Mouse (Mus musculus) granulocyte monocyte progenitor cell, adult 5-6 weeks (primary cell): Measurements from ENCODE around the gene P2rx1. TPM values are rescaled to one million over a fixed set of nuclear protein-coding genes. Genes with fewer than 3 reads are reported as not detected.

Experiments
- ATAC-seq: replicated peaks from 2 replicates; pipeline ENCODE4 v1.8.0; 2016; ENCODE audit warnings: mild to moderate bottlenecking, moderate TSS enrichment, inconsistent platforms; ENCODE audit not compliant: poor library complexity, severe bottlenecking
- total RNA-seq, 2 experiments: library from RNA; stranded (forward) in 1 of 2; stranded (reverse) in 1 of 2; fragments of 200-712, 200-1000 nt in 1 of 2; fragments of >200 nt in 1 of 2; fragmentation: Nextera tagmentation in 1 of 2; gene quantifications; 2 replicates each; pipeline ENCODE4 v1.2.3; 2014 to 2017

Gene P2rx1
- total RNA-seq, 2 experiments from 2014 or later = 3.3 to 10.4 TPM

DNA sequence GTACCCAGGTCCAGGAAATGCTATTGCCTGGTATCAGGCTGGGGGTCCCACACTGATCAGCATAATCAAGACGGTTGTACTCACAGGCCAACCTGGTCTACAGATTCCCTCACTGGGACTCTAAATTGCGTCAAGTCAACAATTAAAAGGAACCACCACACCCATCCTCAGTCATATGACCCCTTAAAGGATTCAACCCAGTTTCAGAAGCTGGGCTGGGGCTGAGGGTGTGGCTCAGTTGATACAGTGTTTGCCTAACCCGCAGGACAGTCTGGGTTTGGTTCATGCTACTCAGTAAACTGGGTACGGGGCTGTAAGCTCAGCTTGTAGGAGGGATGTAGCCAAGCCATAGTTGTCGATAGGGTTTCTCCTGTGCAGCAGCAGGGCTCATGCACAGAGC lies 12.2 kb upstream of the P2rx1 start:
- 0 out of 2 replicates have a peak, but pooled peaks have one; percentile 11 for ATAC-seq

GRCm38 (mm10) chr11:72987234-72987633 lies 11.7 kb upstream of the P2rx1 start:
- ATAC-seq = no peak

DNA sequence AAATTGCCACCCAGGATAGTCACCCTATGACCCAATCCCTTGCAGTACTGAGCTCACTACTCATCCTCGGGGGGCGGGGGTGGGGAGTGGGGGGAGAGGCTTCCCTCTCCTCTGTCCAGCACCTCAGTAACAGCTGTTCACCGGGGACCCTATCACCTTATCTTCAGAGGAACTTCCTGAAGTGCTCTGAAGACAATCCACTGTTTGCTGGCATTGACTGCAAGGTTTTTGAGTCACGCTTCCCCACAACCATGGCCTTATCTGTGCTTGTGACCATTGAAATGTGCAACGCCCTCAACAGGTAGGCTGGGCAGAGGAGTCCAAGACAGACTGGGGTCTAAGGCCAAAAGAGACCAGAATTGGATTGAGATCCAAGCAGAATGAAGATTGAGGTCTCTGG lies 11.1 kb upstream of the P2rx1 start:
- no peak for ATAC-seq

DNA sequence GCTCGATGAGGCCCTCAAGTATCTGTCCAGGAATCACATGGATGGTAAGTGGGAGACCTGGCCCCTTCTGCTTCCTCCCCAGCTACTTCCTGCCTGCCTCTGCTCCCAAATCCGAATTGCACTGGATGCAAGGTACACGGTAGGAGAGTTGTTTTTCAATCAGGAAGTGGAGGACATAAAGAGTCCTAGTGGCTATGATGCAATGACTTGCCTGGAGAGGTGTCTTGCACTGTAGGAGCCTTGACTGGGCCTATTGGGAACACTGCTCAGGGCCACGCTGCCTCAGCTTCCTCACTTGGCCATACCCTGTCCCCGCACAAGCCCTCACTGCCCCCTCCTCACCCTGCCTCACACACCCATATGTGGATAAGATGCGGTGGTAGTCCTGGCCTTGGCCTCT lies 9.9 kb upstream of the P2rx1 start:
- ATAC-seq = peak; percentile 70

- no peak for ATAC-seq
Measured at GRCm38 (mm10) chr11:72990688-72991087, 8.2 kb upstream of the P2rx1 start.

- no peak for ATAC-seq
Measured at GRCm38 (mm10) chr11:72991961-72992360, 6.9 kb upstream of the P2rx1 start.

DNA sequence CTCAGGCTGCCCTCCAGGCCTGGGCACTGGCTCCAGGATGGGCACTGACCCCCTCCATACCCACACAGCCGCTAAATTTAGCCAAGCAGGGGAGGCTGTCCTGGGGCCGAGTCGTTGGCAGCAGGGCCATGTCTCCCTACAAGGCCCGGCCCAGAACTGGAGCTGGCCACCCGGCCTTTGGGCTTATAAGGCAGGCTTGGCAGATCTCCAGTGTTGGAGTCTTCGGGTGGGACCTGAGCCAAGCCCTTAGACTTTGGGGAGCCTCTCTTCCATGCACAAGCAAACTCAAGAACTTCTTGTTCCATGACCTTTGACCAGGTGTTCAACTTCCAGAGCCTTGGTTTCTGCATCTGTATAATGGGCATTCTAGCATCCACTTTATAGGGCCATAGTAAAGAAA lies 2.6 kb upstream of the P2rx1 start:
- no peak for ATAC-seq

GRCm38 (mm10) chr11:72996781-72997180 lies 2.1 kb upstream of the P2rx1 start:
- ATAC-seq = no peak

DNA sequence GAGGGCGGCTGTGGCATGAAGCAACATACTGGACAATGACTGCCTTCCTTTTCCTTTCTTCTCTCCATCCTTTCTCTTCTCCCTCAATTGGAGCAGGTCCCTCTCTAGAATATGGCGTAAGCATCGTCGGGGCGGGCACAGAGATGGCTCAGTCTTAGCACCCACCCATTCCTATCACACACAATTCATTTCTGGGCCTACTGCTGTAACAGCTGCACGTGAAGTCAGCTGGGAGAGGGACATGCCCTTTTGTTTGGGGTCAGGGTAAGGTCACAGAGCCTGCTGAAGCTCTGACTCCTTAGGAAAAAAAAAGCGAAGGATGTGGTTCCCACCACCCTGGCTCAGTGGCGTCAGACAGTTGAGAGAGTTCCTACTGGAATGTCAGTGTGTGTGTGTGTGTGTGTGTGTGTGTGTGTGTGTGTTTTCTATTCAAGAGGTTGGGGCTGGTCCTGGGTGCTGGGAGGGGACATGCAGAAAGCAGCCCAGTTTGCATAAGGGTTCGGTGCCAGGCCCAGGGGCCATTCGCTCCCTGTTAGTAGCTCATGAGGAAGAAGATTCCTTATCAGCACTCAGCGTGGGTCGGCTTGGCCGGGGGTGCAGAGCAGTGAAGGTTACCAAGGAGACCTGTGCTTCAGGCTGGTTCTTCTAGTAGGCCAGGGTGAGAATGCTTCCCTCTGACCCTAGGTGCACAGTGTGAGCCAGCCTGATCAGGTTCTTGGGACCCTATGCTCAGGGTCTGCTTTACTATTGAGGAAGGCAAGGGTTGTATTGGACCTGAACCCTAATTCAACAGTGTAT lies 1.2 kb upstream of the P2rx1 start:
- ATAC-seq = 0 out of 2 replicates have a peak, but pooled peaks have one; percentile 8

DNA sequence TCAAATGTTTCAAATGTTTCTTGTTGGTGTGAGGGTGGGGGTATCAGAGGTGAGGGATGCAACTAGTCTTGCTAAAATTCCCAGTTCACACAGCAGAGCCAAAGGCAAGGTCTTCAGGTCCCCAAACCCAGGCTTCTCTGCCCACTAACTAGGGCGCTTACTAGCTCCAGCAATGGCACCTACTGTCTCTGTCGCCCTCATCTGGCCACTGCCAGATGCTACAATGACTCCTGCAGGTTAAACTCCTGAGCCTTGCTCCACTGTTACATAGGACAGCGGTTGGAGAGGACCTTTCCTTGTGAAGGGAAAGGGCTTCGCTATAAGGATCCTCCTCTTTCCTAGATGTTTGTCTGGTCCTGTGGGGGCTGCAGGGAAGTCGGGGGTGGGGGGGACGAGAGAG lies 2.1 kb downstream of the P2rx1 start:
- peak; percentile 65 for ATAC-seq

DNA sequence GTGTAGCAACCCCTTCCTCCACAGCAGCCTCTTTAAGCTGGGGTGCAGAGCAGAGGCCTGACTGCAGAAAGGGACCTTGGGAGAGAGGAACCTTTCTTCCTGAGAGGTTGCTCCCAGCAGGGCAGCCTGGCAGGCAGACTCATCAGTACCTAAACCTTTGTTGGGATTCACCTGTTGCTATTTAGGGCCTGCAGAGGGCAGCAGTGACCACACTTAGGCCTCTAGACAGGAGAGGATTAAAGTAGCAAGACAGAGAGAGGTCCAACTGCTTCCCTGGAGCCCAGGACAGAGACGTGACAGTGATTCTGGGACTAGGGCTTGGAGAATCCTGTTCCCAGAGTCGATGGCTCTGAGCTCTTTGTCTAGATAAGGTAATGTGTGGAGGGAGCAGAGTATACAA lies 7.5 kb downstream of the P2rx1 start:
- ATAC-seq = peak; percentile 81

GRCm38 (mm10) chr11:73007113-73007512 lies 8.2 kb downstream of the P2rx1 start:
- no peak for ATAC-seq

DNA sequence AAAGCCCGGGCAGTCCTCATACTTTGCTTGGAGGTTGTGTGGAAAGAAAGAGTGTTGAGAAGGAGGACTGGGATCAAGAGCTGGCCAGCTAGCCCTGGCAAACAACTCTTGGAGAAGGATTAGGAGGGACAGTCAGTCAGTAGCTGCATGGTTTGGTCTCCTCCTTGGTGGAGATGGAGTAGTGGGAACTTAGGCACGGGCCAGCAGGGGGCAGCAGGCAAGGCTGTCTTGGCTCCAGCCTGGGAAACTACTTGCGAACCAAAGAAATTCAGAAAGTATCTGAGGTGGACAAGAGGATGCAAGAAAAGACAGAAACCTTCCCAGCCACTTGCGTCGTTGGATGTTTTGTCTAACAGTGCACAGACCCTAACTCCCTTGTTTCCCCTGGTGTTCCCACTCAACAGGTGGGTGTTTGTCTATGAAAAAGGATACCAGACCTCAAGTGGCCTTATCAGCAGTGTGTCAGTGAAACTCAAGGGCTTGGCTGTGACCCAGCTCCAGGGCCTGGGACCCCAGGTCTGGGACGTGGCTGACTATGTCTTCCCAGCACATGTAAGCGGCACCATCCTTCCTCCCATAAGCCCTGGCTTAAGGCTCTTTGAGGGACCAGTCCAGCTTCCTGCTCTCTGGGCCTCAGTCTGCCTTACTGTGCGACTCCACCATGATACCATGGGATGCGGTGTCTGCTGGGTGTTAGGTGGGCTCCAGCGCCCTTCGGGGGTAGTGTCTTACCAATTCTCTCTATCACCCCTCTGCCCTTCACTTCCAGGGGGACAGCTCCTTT lies 9.0 kb downstream of the P2rx1 start:
- peak; percentile 57; the same call in 1 of the 2 replicates for ATAC-seq

DNA sequence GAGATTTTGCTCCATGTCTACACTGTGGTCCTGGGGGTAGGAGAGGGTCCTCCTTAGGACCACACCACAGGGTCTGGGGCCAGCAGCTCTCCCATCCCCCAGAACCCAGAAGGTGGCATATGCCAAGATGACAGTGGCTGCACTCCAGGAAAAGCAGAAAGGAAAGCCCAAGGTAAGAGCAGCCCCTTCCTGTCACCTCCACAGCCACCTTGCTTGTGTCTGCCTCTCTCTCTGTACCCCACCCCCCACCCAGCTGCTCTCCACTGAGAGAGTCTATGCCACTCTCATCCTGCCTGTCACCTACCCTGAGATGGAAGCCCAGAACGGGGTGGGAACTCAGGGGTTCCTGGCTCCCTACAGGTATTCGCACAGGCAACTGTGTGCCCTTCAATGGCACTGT lies 9.9 kb downstream of the P2rx1 start:
- no peak for ATAC-seq

DNA sequence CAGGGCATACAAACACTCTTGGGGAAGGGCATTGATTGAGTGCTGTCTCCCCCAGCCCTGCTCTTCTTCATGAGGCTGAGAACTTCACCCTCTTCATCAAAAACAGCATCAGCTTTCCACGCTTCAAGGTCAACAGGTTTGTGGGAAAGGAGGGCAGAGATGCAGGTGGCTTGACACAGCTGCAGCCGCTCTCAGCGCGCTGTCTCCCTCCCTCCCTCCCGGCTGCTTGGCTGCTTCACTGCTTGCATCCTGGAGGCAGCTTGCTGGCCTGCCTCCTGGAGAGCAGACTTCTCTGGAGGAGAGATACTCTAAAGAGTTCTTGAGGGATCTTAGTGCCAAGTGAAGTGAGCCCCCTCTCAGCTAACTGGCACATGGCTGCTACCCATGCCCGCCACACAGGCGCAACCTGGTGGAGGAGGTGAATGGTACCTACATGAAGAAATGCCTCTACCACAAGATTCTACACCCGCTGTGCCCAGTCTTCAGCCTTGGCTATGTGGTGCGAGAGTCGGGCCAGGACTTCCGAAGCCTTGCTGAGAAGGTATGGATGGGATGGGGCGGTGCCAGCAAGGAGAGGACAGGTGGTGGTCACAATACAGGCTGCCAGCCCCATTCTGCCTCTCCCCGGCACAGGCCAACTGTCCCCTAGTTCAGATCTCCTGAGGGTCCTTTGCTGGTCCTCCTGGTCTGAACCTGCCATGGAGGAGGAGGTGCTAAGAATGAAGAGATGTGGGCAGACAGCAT lies 10.8 kb downstream of the P2rx1 start:
- ATAC-seq = no peak

GRCm38 (mm10) chr11:73013981-73014380 lies 15.1 kb downstream of the P2rx1 start:
- ATAC-seq = no peak

GRCm38 (mm10) chr11:73014831-73015344 lies 16.0 kb downstream of the P2rx1 start:
- ATAC-seq = no peak

- no peak for ATAC-seq
Measured at GRCm38 (mm10) chr11:73015391-73016102, 16.6 kb downstream of the P2rx1 start.

DNA sequence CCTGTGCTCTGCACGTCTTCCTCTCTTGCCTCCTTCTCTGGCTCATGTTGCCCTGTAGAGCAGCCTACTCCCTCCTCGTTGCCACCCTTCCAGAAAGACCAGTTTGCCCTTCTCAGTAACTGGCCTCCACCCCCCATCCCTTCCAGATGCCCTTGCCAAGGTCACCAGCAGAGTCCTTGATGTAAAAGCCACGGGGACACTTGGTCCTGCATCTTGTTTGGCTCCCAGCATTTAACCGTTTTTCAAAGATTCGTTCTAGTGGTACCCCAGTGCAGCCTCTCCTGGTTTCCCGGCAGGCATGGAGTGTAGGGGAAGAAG lies 17.2 kb downstream of the P2rx1 start:
- no peak for ATAC-seq

- ATAC-seq = peak; percentile 94
Measured at GRCm38 (mm10) chr11:73018471-73019146, 19.7 kb downstream of the P2rx1 start, which contains the start of gene Camkk1. Gene Camkk1 (plus strand): TSS chr11:73019008.
